Mouse (Mus musculus) heart, embryonic 15.5 days (tissue): ENCODE data around the gene Nrcam. TPM values are rescaled to one million over a fixed set of nuclear protein-coding genes. Genes with fewer than 3 reads are reported as not detected.

Experiments used
- ATAC-seq: fragments of 200-750 bp; cut with Nextera tagmentation; replicated peaks from 2 replicates; pipeline ENCODE4 v1.8.0; 2017; ENCODE audit warnings: low read depth, moderate TSS enrichment; ENCODE audit not compliant: insufficient number of reproducible peaks, insufficient read depth, low FRiP score
- H3K27ac ChIP-seq: fragments of 300-500 bp; sonication (generic); 2 replicates; pipeline ENCODE4 v1.5.1; 2015; ENCODE audit warnings: mild to moderate bottlenecking, inconsistent platforms
- H3K27me3 ChIP-seq: fragments of 300-500 bp; sonication (generic); 2 replicates; pipeline ENCODE4 v1.6.1; 2015; ENCODE audit warnings: inconsistent platforms
- H3K36me3 ChIP-seq: fragments of 300-500 bp; sonication (generic); 2 replicates; pipeline ENCODE4 v1.6.1; 2015; ENCODE audit warnings: mild to moderate bottlenecking, inconsistent platforms
- H3K4me1 ChIP-seq: fragments of 300-500 bp; sonication (generic); replicated peaks from 2 replicates; pipeline ENCODE4 v1.6.1; 2015; ENCODE audit warnings: inconsistent platforms
- H3K4me2 ChIP-seq: fragments of 300-500 bp; sonication (generic); 2 replicates; pipeline ENCODE4 v1.6.1; 2015; ENCODE audit warnings: inconsistent platforms, mild to moderate bottlenecking, moderate library complexity
- H3K4me3 ChIP-seq: fragments of 300-500 bp; sonication (generic); 2 replicates; pipeline ENCODE4 v1.5.1; 2015; ENCODE audit warnings: mild to moderate bottlenecking, inconsistent platforms
- H3K9ac ChIP-seq: fragments of 300-500 bp; sonication (generic); 2 replicates; pipeline ENCODE4 v1.6.1; 2015; ENCODE audit warnings: mild to moderate bottlenecking, inconsistent platforms
- H3K9me3 ChIP-seq: fragments of 300-500 bp; sonication (generic); replicated peaks from 2 replicates; pipeline ENCODE4 v1.6.1; 2016; ENCODE audit warnings: inconsistent platforms
- WGBS: fragments of 180-500 bp; shearing (Covaris S2); methylation state at CpG from one replicate; pipeline ENCODE4 v1.1.7; 2015; ENCODE audit warnings: mixed read lengths; 5-methylcytosine and 5-hydroxymethylcytosine counted together
- polyA plus RNA-seq: library from polyadenylated mRNA; unstranded; fragments of >200 nt; fragmentation: Nextera tagmentation; extraction: Ambion mirVana; gene quantifications from 2 replicates; pipeline ENCODE4 v1.2.1, GENCODE M21; 2015

The Nrcam gene
- polyA plus RNA-seq, 1 experiment from 2014 or later, result 0.88 TPM

DNA sequence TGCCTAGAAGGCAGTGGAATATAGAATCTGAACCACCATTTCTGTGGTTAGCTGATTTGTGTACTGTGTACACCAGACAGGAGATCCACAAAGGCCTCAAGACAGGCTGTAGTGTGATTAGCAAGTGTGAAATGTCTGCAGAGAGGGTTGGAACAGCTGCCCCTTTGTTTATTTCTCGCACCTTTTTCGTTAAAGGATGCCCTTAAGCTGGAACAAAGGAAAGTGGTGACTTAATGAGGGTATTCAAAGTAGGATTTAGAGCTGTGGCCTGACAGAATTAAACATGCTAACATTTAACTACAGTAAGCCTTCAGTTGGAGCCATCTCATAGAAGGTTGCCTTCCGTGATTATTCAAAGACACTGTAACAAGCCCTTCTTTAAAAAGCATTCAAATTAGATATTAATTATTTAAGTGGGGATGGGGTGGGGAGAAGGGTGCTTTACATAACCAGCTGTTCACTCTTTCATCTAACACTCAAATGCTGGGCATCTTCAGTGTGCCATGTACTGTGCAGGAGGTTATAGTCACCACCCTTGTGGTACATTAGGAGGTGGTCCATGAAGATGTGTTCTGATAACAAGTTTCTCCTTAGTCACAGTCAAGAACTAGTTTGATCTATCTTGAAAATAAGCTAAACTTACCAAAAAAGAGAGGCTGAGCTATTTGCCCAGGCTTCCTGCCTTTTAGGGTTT is 75.2 kb downstream of the Nrcam start:
- Histone ChIP-seq H3K4me1 (no peaks in the 10 kb centered on the region), H3K27me3 (no peaks in the 10 kb centered on the region), H3K4me2 (no peak overlapping the region), H3K36me3 (no peaks in the 10 kb centered on the region), H3K27ac (no peak overlapping the region), H3K9ac (no peak overlapping the region), H3K9me3 (no peaks in the 10 kb centered on the region), H3K4me3 (no peak overlapping the region)
- ATAC-seq, result no peak
- WGBS, result 34% methylated on average over 3 of the region's 3 CpGs

DNA sequence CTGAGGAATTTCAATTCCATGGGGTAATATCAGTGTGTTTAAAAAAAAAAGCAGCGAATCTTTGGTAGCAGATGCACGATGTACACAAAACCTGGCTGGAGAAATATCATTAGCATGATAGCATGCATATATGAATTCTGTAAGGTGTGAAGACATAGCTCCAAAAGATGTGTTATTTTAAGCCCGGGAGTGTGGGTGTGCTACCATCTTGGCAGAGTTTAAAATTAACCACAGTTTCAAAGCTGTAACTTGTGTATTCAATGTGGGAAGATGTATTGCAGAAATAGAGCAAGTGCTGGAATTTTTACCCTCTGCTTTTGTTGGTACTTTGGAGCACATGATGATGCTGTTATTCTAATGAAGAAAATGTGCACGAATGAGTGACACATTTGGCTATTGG is 81.1 kb downstream of the Nrcam start:
- no peak overlapping the region for H3K4me3 ChIP-seq
- no peaks in the 10 kb centered on the region for H3K9me3 ChIP-seq
- H3K27ac ChIP-seq, result no peak overlapping the region
- no peak overlapping the region for H3K9ac ChIP-seq
- no peaks in the 10 kb centered on the region for H3K4me1 ChIP-seq
- no peaks in the 10 kb centered on the region for H3K36me3 ChIP-seq
- no peaks in the 10 kb centered on the region for H3K27me3 ChIP-seq
- H3K4me2 ChIP-seq, result no peak overlapping the region
- WGBS, result 76% methylated on average over 4 of the region's 4 CpGs
- ATAC-seq, result no peak

DNA sequence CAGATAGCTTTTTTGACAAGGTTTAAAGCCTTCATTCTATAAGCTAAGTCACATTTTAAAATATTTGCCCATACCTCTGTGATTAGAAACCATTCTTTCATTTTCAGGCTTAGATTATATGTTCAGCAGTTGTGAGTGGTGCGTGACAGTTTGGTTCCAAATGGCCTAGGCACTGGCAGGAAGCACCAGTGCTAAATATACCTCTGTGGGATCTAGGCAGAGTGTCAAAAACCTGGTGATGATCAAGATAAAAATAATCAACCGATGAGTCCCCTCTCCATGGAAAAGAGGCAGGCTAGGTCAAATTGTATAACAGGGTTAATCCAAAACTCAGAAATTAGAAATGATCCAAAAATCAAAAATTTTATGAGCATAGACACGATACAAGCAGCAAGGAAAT is 82.3 kb downstream of the Nrcam start:
- no peaks in the 10 kb centered on the region for H3K9me3 ChIP-seq
- no peak overlapping the region for H3K4me2 ChIP-seq
- H3K9ac ChIP-seq, result no peak overlapping the region
- H3K27ac ChIP-seq, result no peak overlapping the region
- no peaks in the 10 kb centered on the region for H3K4me1 ChIP-seq
- H3K36me3 ChIP-seq, result no peaks in the 10 kb centered on the region
- no peaks in the 10 kb centered on the region for H3K27me3 ChIP-seq
- no peak overlapping the region for H3K4me3 ChIP-seq
- WGBS, result 61% methylated on average over 3 of the region's 3 CpGs
- ATAC-seq, result no peak

DNA sequence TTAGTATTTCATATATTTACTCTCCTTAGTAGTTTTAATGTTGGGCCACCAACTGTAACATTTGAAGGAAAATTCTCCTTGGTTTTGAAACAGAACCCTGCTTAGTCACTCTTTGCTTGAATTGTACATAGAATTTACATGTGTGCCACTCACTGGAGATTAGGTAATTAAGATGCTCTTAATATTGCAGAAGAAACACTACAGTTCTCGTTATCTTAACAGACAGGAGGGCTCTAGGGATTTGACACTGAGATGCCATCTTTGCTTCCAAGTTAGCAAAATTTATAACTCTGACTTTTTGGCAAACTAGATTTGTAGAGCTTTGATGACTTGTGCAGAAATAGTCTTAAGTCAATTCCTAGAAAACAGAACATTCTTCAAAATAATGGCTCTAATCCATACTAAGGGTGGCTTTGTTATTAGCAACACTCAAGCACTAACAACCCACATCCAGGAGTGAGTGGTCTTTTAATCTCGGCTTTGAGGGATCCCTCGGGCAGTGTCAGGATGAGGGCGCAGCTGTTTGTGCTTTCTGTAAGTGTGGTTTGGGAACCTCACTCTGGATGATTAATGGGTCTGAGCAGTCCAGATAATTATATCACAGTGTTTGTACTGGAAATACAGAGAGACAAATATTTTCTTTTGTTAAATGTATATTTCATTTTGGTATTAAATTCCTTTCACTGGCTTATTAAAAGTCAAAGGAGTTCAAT is 93.6 kb downstream of the Nrcam start:
- H3K9ac ChIP-seq, result no peak overlapping the region
- no peaks in the 10 kb centered on the region for H3K27me3 ChIP-seq
- WGBS, result 64% methylated on average over 4 of the region's 4 CpGs
- H3K4me1 ChIP-seq, result no peaks in the 10 kb centered on the region
- no peak overlapping the region for H3K27ac ChIP-seq
- ATAC-seq, result no peak
- H3K4me3 ChIP-seq, result no peak overlapping the region
- no peak overlapping the region for H3K4me2 ChIP-seq
- no peaks in the 10 kb centered on the region for H3K9me3 ChIP-seq
- no peaks in the 10 kb centered on the region for H3K36me3 ChIP-seq

DNA sequence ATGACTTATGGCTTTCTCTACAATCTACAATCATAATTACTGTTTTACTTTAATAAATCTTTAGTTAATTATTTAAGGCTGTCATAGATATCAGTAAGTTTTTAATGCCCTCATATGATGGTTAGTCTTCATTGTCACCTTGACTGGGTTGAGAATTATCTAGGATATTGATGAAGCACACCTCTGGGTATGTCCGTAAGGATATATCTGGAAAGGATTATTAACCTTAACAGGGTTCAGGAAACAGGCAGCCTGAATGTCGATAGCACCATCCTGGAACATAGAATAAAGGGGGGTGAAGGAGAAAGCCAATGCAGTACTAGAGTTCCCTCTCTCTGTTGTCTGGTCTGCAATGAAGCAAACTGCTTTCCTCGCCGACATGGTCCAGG is 94.2 kb downstream of the Nrcam start:
- Histone ChIP-seq H3K27me3 (no peaks in the 10 kb centered on the region), H3K4me2 (no peak overlapping the region), H3K4me3 (no peak overlapping the region), H3K9ac (no peak overlapping the region), H3K9me3 (no peaks in the 10 kb centered on the region), H3K4me1 (no peaks in the 10 kb centered on the region), H3K27ac (no peak overlapping the region), H3K36me3 (no peaks in the 10 kb centered on the region)
- ATAC-seq, result no peak
- 83% methylated on average over 4 of the region's 4 CpGs for WGBS

DNA sequence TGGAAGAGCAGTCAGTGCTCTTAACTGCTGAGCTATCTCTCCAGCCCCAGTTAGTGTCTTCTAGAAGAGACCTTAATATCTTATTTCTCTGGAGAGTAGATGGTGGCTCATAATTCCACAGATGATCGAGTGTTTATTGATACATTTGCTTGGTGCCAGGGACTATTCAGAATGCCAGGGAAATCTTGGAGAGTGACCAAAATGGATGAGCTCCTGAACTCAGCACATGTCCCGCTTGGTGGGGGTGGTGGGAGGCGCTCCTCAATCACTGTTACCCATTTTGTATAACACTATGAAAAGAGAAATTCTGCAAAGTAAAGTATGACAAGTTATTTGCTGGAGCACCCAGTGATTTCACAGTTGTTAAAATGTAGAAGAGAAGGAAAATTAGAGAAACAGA is 95.3 kb downstream of the Nrcam start:
- Histone ChIP-seq H3K27ac (no peak overlapping the region), H3K4me2 (no peak overlapping the region), H3K9me3 (no peaks in the 10 kb centered on the region), H3K36me3 (no peaks in the 10 kb centered on the region), H3K9ac (no peak overlapping the region), H3K4me1 (no peaks in the 10 kb centered on the region), H3K27me3 (no peaks in the 10 kb centered on the region), H3K4me3 (no peak overlapping the region)
- no peak for ATAC-seq
- WGBS, result 84% methylated on average over 3 of the region's 3 CpGs

DNA sequence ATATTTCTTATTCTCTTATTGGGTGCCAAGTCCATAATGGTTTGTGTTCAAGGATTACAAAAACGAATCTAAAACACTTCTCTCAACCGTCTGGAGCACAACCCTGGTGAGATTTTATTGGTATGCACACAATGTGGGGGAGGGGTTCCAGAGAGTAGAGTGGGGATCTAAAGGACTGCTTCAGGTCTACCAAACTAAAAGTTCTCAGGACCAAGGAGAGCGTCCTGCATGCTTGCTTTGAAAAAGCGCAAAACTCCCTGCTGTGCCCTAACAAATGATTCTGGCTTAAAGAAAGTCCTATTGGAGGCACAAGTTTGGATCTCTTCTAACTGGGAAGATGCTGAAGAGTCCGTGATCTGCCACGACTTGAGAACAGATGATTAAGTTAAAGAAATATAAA is 96.4 kb downstream of the Nrcam start:
- Histone ChIP-seq H3K27me3 (no peaks in the 10 kb centered on the region), H3K4me2 (no peak overlapping the region), H3K36me3 (no peaks in the 10 kb centered on the region), H3K27ac (no peak overlapping the region), H3K4me1 (no peaks in the 10 kb centered on the region), H3K9me3 (no peaks in the 10 kb centered on the region), H3K4me3 (no peak overlapping the region), H3K9ac (no peak overlapping the region)
- WGBS, result 6% methylated on average over 6 of the region's 6 CpGs
- no peak for ATAC-seq

DNA sequence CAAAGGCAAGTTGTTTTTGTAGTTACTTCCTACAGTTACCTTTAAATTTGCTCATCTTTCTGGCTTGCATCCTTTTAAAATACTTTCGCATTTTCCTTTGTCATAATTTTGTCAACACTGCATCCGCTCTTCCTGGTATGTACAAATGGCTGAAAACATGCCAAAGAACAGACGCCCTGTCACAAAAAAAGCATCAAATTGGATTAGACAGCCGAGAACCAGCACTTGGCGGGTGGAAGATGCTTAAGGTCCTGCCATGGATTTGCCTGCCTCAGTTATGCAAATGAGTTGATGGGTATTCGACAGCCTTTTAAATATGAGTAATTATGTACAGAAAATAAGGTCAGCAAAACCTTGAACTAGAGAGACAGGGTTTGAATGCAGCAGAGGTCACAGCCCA is 101.7 kb downstream of the Nrcam start:
- 72% methylated on average over 6 of the region's 6 CpGs for WGBS
- ATAC-seq, result no peak
- H3K4me2 ChIP-seq, result no peak overlapping the region
- H3K9me3 ChIP-seq, result no peaks in the 10 kb centered on the region
- no peaks in the 10 kb centered on the region for H3K27me3 ChIP-seq
- no peak overlapping the region for H3K27ac ChIP-seq
- H3K36me3 ChIP-seq, result no peaks in the 10 kb centered on the region
- no peak overlapping the region for H3K4me3 ChIP-seq
- no peaks in the 10 kb centered on the region for H3K4me1 ChIP-seq
- no peak overlapping the region for H3K9ac ChIP-seq

DNA sequence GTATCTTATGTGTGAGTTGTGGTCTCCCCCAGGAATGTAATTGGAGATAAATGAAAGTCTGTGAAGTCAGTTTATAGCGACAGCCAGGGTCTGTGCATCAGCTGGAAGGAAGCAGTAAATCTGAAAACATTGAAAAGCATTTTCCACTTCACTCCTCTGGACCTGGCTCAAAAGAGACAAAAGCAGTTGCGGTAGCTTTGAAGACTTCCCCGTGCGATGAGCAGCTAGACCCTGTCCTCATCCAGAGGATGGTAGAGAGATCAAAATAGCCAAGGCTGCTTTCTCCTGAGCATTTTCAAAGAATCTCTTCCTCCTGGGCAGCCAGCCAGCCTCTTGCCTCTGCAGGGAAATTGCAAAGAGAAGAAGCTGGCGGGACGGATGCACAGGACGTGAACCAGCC is 102.3 kb downstream of the Nrcam start:
- Histone ChIP-seq H3K27ac (no peak overlapping the region), H3K4me1 (no peaks in the 10 kb centered on the region), H3K4me2 (no peak overlapping the region), H3K27me3 (no peaks in the 10 kb centered on the region), H3K9ac (no peak overlapping the region), H3K9me3 (no peaks in the 10 kb centered on the region), H3K36me3 (no peaks in the 10 kb centered on the region), H3K4me3 (no peak overlapping the region)
- no peak for ATAC-seq
- 65% methylated on average over 7 of the region's 7 CpGs for WGBS

DNA sequence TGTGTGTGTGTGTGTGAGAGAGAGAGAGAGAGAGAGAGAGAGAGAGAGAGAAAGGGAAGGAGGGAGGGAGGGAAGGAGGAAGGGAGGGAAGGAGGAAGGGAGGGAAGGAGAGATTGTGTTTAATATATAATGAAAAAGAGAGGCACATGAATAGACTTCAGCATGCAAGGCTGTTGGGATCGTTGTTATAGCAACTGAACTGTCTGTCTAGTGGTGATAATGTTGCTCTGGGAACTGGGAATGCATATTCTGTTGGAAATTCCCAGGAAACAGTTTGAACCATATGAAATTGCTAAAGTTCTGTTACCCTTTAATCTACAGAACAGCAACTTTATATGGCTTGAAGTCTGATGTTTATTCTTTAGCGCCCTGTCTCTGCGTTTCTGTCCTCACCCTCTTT is 104.0 kb downstream of the Nrcam start:
- no peaks in the 10 kb centered on the region for H3K9me3 ChIP-seq
- ATAC-seq, result no peak
- no peak overlapping the region for H3K4me2 ChIP-seq
- H3K27ac ChIP-seq, result no peak overlapping the region
- no peak overlapping the region for H3K4me3 ChIP-seq
- H3K4me1 ChIP-seq, result no peaks in the 10 kb centered on the region
- no peaks in the 10 kb centered on the region for H3K27me3 ChIP-seq
- H3K36me3 ChIP-seq, result no peaks in the 10 kb centered on the region
- WGBS, result 87% methylated on average over 3 of the region's 3 CpGs
- H3K9ac ChIP-seq, result no peak overlapping the region

DNA sequence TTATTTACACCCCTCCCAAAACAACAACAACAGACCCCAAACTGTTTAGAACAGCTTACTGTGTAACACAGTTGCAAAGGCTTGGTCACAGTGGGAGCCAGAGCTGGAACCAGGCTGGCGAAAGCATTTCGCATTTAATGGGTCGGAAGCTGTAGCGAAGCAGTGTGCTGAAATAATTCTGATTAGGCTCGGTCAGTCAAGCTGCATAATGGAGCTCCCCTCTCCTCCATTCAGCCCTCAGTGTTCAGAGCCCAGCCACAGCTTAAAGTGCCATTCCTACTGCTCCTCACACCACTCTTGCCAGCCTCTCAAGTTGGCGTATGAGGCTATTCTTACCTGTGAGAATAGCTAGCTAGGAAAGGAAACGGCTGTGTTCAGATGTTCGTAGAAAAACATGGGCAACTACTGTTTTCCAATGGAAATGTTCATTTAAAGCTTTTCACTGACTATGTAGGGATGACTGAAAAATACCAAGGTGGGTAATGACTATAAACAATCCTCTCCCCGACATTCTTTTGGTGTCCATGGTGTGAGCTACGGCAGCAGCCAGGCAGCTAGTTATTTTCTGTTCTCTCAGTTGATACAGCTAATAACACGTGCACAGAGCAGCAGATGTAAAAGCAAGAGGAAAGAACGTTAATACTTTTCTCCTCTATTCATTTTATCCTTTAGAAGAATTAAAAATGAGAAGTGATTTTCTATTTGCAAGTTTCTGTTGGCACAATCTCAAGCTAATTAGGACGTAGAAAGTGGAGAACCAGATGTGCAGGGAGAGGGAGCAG is 108.6 kb downstream of the Nrcam start:
- Histone ChIP-seq H3K9me3 (no peaks in the 10 kb centered on the region), H3K36me3 (no peaks in the 10 kb centered on the region), H3K27ac (no peak overlapping the region), H3K27me3 (no peaks in the 10 kb centered on the region), H3K4me1 (no peaks in the 10 kb centered on the region), H3K4me3 (no peak overlapping the region), H3K4me2 (no peak overlapping the region), H3K9ac (no peak overlapping the region)
- ATAC-seq, result no peak
- WGBS, result 75% methylated on average over 13 of the region's 13 CpGs
